Mouse (Mus musculus) frontal cortex, postnatal 36 days (tissue): ENCODE data around the gene Fam227a.
"Not testable (repeated sequence)": the region's sequence is repeated elsewhere in the genome, so short reads cannot be mapped to it uniquely, and the experiment has no call there.

Experiments used
- DNase-seq, 2 experiments: peaks; one replicate each; pipeline ENCODE4 v3.0.0; 2022; ENCODE audit warnings: low spot score in 2 of 2

Fam227a gene

DNA sequence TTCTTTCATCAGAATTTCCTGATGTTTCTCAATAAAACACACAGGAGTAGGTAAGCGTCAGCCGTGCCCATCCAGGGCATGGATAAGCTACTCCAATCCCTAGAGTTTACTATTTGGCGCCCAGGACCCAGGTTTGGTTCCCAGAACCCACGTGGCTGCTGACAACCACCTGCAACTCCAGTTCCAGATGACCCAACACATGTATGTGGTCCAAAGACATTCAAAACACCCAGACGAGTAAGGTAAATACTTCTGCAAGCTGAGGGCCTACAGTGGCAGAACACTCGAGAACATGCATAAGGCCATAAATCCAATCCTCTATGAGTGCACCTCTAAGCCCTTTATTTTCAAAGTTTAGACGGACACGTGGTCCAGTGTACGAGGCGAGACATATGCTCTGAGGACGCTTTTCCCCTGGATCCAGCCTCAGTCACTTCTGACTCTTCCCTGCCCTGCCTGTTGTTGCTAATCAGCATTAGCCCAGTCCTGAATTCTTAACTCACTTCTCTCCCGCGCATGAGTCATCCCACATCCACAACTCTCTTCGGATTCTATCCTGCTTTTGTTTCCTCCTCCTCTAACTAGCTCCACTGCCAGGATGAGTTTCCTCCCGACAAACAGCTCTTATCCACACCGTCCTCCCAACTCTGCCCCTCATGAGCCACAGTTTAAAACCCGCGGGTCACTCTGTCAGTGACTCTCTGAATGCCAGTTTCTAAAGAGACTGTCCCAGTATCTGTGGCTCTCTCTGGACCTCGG, 25.1 kb upstream of the Fam227a start:
- peak; percentile 44 to 55 for DNase-seq

- no peak for DNase-seq
Measured at GRCm38 (mm10) chr15:79683146-79683545, 24.4 kb upstream of the Fam227a start.

DNA sequence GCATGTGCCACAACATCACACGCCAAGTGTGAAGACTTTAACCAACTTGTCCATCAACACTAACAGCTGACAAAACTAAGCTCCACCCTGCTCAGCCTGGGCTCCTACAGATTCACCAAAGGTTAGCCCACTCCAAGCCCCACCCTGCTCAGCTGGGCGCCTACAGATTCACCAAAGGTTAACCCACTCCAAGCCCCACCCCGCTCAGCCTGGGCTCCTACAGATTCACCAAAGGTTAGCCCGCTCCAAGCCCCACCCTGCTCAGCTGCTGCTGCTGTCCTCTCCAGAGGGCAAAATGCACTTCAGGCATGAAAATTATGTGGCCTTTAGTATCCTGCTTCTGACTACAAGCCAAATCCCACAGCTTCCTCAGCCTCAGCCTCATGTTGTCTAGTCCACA, 23.2 kb upstream of the Fam227a start:
- DNase-seq: no peak

- DNase-seq: no peak
Measured at GRCm38 (mm10) chr15:79677936-79678335, 19.2 kb upstream of the Fam227a start.

- DNase-seq: not testable (repeated sequence)
Measured at GRCm38 (mm10) chr15:79671828-79672348, 13.1 kb upstream of the Fam227a start.

- DNase-seq: no peak
Measured at GRCm38 (mm10) chr15:79670972-79671299, 12.2 kb upstream of the Fam227a start.

- peak; percentile 87 to 89 for DNase-seq
Measured at GRCm38 (mm10) chr15:79670249-79670971, 11.7 kb upstream of the Fam227a start, which contains the start of gene Tomm22. Gene Tomm22, plus strand, starts transcription at chr15:79670861.

DNA sequence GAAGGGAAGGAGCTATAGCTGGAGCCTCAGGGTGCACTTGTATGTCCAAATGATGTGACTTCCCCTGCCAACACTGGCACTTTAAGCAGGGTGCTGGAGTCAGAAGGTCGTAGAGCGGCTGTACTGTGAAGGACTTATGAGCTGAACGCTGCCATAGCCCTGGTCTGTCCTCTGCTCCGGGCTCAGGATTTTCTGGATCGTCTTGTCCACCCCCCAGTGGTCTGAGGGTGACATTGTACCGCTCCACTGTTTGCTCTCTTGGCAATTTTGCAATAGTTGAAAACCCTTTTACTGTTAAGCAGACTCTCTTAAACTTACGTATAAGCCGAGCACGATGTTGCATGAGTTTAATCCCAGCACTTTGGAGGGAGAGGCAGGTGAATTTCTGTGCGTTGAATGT, 10.4 kb upstream of the Fam227a start:
- DNase-seq: no peak

- peak; percentile 28 to 68 for DNase-seq
Measured at GRCm38 (mm10) chr15:79664666-79665065, 5.9 kb upstream of the Fam227a start.

DNA sequence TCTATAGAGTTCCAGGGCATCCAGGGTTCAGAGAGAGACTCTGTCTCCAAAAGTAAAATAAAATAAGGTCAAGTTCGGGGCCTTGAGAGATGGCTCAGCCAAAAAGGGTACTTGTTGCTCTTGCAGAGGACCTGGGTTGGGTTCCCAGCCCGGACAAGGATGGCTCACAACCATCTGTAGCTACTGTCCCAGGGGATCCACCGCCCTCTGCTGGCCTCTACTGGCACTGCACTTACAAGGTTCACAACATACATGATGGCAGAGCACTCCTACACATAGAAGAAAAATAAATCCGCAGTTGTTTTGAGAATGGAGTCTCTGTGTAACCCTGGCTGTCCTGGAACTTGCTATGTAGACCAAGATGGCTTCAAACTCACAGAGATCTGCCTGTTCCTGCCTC, 3.1 kb upstream of the Fam227a start:
- DNase-seq: no peak

GRCm38 (mm10) chr15:79657837-79658530, 772 bp downstream of the Fam227a start:
- peak; percentile 88 to 90 for DNase-seq

DNA sequence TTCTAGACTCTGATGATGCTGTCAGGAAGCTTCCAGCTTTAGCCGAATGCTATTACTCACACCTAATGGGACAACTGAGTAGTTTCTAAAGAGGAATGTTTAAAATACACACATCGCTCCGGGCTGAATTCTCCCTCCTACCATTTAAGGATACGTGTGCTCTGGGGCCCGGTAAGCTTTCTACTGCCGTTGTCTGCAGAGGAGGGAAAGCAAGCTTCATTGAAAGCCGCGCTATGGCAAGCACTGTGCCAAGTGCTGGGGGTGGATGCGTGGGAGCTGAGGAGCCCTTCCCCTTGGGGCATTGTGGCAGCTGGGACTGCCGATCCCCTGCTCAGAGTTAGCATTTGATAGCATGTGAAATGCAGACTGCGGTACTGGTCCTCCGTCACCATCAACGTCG, 2.3 kb downstream of the Fam227a start:
- DNase-seq: peak; percentile 54 to 56

DNA sequence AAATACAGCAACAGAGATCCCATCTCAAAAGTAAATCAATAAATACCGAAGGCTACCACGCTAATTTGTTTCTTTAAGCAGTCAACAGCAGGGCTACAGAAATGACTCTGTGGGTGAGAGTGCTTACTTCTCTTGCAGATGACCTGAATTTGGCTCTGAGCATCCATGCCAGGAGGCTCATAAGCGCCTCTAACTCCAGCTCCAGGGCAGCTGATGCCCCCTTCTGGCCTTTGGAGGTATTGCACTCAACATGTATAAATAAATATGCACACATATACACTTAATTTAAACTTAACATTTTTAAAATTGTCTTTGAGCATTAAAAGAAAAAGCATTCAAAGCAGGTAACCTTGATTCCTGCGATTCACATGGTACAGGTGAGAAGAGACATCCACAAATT, 7.3 kb downstream of the Fam227a start:
- DNase-seq: no peak

GRCm38 (mm10) chr15:79650569-79650968, 8.2 kb downstream of the Fam227a start:
- no peak for DNase-seq

DNA sequence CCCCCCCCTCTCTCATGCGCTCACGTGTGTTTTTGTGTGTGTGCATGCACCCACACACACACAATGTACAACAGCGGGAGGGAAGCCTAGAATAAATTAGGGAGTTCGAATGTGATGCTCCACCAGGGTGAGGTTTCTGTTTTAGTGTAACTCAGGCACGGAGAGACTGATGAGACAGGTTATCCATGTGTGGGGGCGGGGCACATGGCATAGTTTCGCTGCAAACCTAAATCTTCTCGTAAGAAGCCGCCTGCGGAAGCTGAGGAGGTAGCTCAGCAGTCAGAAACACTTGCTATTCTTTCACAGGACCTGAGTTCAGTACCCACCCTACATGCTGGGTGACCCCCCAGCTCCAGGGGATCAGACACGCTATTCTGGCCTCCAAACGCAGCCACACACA, 10.6 kb downstream of the Fam227a start:
- DNase-seq: no peak

GRCm38 (mm10) chr15:79645483-79645882, 13.3 kb downstream of the Fam227a start:
- DNase-seq: no peak

DNA sequence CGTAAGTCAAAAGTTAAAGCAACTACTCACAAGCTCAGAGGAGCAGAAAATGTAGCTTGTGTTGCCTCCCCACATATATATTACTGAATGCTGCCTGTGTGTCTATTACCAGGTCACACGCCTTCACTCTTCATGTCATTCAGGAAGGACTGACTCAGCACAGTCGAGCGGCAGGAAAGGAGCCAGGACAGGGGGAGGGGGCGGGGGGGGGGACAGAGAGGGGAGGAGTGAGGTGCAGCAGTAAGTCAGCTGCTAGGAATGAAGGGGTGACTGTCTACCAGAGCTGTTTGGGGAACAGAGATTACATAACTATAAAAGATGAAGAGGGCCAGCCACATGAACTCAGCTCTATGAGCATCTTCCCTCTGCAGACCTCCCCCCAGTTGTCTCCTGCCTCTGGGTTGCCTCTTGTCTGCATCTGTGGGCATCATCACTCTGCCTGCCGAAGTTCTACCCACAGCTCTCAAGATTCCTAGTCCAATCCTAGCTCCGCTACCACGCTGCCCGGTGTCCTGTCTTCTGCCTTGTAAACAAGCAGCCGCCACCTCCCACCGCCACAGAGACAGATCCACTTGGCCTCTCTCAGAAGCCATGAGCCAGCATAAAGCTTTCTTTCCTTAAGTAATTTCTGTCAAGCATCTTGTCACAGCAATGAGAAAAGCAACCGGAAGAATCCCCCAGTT, 17.5 kb downstream of the Fam227a start:
- peak; percentile 49 for DNase-seq

- no peak for DNase-seq
Measured at GRCm38 (mm10) chr15:79630471-79630870, 28.3 kb downstream of the Fam227a start.

GRCm38 (mm10) chr15:79619770-79620414, 38.9 kb downstream of the Fam227a start:
- no peak for DNase-seq

DNA sequence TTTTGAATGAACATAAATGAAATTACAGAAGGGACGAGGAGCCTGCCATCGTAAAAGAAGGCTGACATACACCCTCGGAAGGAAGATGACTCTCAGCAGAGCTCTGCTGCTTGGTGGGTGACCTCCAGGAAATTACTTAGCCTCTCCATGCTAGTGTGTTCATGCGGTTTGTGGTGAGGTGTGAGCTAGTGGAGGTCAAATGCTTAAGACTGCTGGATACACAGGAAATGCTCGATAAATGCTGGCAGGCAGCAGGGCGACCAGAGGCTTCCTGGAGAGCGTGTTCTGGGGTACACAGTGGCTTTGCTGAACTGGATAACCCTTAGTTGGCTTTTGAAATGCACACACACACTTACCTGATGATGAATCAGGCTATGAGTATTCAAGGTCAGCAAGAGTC, 40.3 kb downstream of the Fam227a start:
- DNase-seq: no peak

- DNase-seq: no peak
Measured at GRCm38 (mm10) chr15:79617135-79617534, 41.6 kb downstream of the Fam227a start.
